Mouse (Mus musculus): ENCODE data around the gene Sync. TPM values are rescaled to one million over a fixed set of nuclear protein-coding genes. Genes with fewer than 3 reads are reported as not detected.

The Sync gene
- polyA plus RNA-seq, 1 experiment from 2014 or later = 0.25 TPM

DNA sequence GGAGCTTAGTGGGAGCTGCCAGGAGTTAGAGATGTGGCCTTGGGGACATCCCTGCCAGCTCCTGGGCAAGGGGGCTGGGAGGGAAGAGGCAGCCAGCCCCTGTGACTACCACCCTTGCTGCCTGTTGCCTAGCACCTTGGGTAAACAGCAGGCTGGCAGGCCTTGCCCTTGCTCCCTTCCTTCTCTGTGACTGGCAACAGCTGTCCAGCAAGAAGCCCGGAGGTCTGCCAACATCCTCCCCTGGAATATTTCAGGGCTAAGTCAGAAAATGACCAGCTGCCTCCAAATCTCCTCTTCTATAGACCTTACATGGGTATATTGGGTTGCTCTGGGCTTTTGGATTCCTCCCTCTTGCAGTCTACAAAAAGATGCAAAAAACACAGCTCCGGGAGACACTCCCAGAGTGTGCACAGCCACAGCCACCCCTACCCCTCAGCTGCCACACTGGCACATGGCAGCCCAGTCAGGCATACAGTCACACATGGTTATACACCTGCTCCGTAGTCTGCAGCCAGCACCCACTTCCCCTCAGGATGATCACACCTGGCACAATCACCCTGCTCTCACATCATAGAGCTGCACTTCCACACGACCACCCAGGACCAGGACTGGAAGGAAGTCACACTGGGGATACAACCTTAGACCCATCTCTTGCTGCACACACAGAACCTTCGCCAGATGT is 1.3 kb upstream of the Sync start:
- no peak overlapping the region for H3K4me3 ChIP-seq (ENCODE audit: low read depth, low read length)
- no peak for DNase-seq (ENCODE audit: low spot score)
- H3K27ac ChIP-seq (replicated peaks; ENCODE audit: low read depth, low read length) = no peak overlapping the region
- peaks cover 5% of the 10 kb centered on the region; the same call in 1 of the 2 replicates for H3K27me3 ChIP-seq (ENCODE audit: control insufficient read depth, insufficient read depth, low read length)
- ATAC-seq (replicated peaks; ENCODE audit: insufficient number of reproducible peaks, low FRiP score, low TSS enrichment, low read depth) = no peak
- H3K4me1 ChIP-seq (ENCODE audit: control insufficient read depth, insufficient read depth, low read length) = peaks cover 4% of the 10 kb centered on the region; the same call in 1 of the 2 replicates
- H3K36me3 ChIP-seq (replicated peaks; ENCODE audit: control insufficient read depth, insufficient read depth, low read depth, low read length) = no peaks in the 10 kb centered on the region
- H3K9ac ChIP-seq (replicated peaks; ENCODE audit: low read length) = no peak overlapping the region
- H3K4me2 ChIP-seq (ENCODE audit: low read depth, low read length) = no peak overlapping the region
- WGBS = 57% methylated on average over 5 of the region's 5 CpGs
- H3K9me3 ChIP-seq (replicated peaks; ENCODE audit: control insufficient read depth, low read length) = no peaks in the 10 kb centered on the region

DNA sequence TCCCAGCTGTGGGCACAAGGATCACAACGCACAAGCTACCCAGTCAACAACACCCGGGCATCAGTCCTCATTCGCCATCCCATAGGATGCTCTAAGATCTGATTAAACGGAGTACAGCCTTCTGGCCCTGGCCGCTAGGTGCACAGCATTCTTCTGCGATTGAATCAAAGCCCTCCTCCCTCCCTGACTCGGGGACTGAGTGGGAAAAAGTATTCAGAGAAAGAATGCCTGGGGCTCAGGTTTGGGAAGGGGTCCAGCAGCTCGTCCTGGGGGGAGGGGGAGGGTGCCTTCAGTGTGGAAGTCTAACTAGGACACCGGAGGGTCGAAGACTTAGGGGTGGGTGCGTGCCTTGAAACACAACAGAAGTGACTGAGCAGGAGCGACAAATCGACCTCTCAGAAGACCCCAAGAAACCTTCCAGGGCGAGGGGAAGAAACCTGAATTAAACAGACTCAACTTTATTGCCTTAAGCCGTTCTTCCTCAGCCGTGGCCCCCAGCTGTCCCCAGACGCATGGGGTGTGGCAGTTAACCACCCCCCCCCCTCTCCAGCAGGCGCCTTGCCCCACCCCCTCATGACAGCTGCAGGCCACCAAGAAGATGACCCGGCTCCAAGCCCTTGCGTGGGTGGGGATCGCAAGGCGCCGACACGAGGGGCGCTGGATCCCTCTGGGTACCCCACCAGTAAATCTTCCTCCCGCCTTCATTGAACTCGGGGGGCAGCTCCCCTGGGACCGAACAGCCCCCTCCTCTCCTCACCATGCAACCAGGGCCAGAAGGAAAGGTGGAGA is 540 bp upstream of the Sync start:
- H3K9ac ChIP-seq (replicated peaks; ENCODE audit: low read length) = peak overlapping the region; percentile 32
- H3K9me3 ChIP-seq (replicated peaks; ENCODE audit: control insufficient read depth, low read length) = no peaks in the 10 kb centered on the region
- 4% methylated on average over 28 of the region's 28 CpGs for WGBS
- DNase-seq (ENCODE audit: low spot score) = peak; percentile 66
- H3K4me2 ChIP-seq (ENCODE audit: low read depth, low read length) = peak overlapping the region; percentile 96
- peaks cover 5% of the 10 kb centered on the region; the same call in 1 of the 2 replicates for H3K27me3 ChIP-seq (ENCODE audit: control insufficient read depth, insufficient read depth, low read length)
- H3K36me3 ChIP-seq (replicated peaks; ENCODE audit: control insufficient read depth, insufficient read depth, low read depth, low read length) = no peaks in the 10 kb centered on the region
- no peak overlapping the region for H3K27ac ChIP-seq (replicated peaks; ENCODE audit: low read depth, low read length)
- peak overlapping the region; percentile 36 for H3K4me3 ChIP-seq (ENCODE audit: low read depth, low read length)
- no peak for ATAC-seq (replicated peaks; ENCODE audit: insufficient number of reproducible peaks, low FRiP score, low TSS enrichment, low read depth)
- peaks cover 4% of the 10 kb centered on the region; the same call in 1 of the 2 replicates for H3K4me1 ChIP-seq (ENCODE audit: control insufficient read depth, insufficient read depth, low read length)

DNA sequence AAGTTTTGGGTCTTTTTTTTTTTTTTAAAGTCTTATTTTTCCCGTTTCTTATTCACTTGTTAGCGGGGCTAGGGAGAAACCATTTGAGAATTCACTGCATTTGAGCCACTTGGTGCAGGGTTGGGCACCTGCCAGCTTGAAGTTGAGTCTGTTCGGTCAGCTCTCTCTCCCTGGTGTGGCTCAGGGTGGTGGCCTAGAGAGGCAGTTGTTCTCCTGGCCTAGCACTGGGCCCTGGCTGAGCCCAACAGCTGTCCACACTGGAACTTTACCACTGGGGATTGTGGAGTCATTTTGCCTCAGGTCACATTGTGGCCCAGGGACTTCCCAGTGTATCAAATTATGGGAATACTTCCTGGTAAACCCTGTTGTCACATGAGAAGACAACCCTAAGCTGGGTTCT is 650 bp downstream of the Sync start:
- no peak overlapping the region for H3K4me3 ChIP-seq (ENCODE audit: low read depth, low read length)
- DNase-seq (ENCODE audit: low spot score) (no peak), ATAC-seq (replicated peaks; ENCODE audit: insufficient number of reproducible peaks, low FRiP score, low TSS enrichment, low read depth) (no peak)
- no peaks in the 10 kb centered on the region for H3K36me3 ChIP-seq (replicated peaks; ENCODE audit: control insufficient read depth, insufficient read depth, low read depth, low read length)
- no peak overlapping the region for H3K9ac ChIP-seq (replicated peaks; ENCODE audit: low read length)
- H3K4me1 ChIP-seq (ENCODE audit: control insufficient read depth, insufficient read depth, low read length) = peaks cover 4% of the 10 kb centered on the region; the same call in 1 of the 2 replicates
- no peaks in the 10 kb centered on the region for H3K9me3 ChIP-seq (replicated peaks; ENCODE audit: control insufficient read depth, low read length)
- H3K27ac ChIP-seq (replicated peaks; ENCODE audit: low read depth, low read length) = no peak overlapping the region
- 40% methylated on average over 3 of the region's 3 CpGs for WGBS
- peaks cover 5% of the 10 kb centered on the region; the same call in 1 of the 2 replicates for H3K27me3 ChIP-seq (ENCODE audit: control insufficient read depth, insufficient read depth, low read length)
- no peak overlapping the region for H3K4me2 ChIP-seq (ENCODE audit: low read depth, low read length)

DNA sequence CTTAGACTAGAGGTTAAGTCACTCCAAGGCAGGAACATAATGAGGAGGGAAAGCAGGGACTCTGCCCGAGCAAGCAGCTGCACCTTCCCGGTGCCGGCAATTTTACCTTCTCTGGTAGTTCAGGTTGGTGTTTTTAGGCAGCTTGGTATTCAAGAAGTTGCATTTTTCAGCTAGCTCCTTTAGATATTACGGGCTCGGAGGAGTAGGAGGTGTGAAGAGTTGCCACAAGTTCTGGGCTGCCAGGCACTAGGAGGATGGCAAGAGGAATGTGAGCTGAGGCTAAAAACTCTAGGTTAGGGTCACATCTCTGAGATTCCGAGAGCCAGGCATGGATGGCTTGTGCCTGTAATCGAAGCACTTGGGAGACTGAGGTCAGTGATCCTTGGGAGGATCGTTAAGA is 2.3 kb downstream of the Sync start:
- H3K4me3 ChIP-seq (ENCODE audit: low read depth, low read length) = no peak overlapping the region
- no peaks in the 10 kb centered on the region for H3K9me3 ChIP-seq (replicated peaks; ENCODE audit: control insufficient read depth, low read length)
- H3K36me3 ChIP-seq (replicated peaks; ENCODE audit: control insufficient read depth, insufficient read depth, low read depth, low read length) = no peaks in the 10 kb centered on the region
- H3K9ac ChIP-seq (replicated peaks; ENCODE audit: low read length) = no peak overlapping the region
- DNase-seq (ENCODE audit: low spot score) (no peak), ATAC-seq (replicated peaks; ENCODE audit: insufficient number of reproducible peaks, low FRiP score, low TSS enrichment, low read depth) (no peak)
- peaks cover 5% of the 10 kb centered on the region; the same call in 1 of the 2 replicates for H3K27me3 ChIP-seq (ENCODE audit: control insufficient read depth, insufficient read depth, low read length)
- 88% methylated on average over 8 of the region's 8 CpGs for WGBS
- no peak overlapping the region for H3K27ac ChIP-seq (replicated peaks; ENCODE audit: low read depth, low read length)
- no peak overlapping the region for H3K4me2 ChIP-seq (ENCODE audit: low read depth, low read length)
- peaks cover 4% of the 10 kb centered on the region; the same call in 1 of the 2 replicates for H3K4me1 ChIP-seq (ENCODE audit: control insufficient read depth, insufficient read depth, low read length)

DNA sequence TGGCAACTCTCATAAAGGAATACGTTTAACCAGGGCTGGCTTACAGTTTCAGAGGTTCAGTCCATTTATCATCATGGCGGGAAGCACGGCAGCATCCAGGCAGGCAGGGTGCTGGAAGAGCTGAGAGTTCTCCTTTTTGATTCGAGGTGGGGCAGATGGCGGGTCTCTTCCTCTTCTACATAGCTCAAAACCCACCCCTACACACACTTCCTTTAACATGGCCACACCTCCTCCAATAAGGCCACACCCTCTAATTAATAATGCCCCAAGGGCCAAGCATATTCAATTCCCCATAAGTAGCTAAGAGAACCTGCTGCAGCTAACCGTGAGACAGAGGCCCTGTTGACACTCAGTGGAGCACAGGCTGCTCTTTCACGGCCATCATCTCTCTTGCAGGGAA is 5.4 kb downstream of the Sync start:
- Histone ChIP-seq H3K4me1 (ENCODE audit: control insufficient read depth, insufficient read depth, low read length) (no peaks in the 10 kb centered on the region; the same call in 1 of the 2 replicates), H3K9ac (replicated peaks; ENCODE audit: low read length) (no peak overlapping the region), H3K4me3 (ENCODE audit: low read depth, low read length) (no peak overlapping the region), H3K4me2 (ENCODE audit: low read depth, low read length) (no peak overlapping the region), H3K9me3 (replicated peaks; ENCODE audit: control insufficient read depth, low read length) (no peaks in the 10 kb centered on the region), H3K36me3 (replicated peaks; ENCODE audit: control insufficient read depth, insufficient read depth, low read depth, low read length) (no peaks in the 10 kb centered on the region), H3K27ac (replicated peaks; ENCODE audit: low read depth, low read length) (no peak overlapping the region), H3K27me3 (ENCODE audit: control insufficient read depth, insufficient read depth, low read length) (no peaks in the 10 kb centered on the region)
- ATAC-seq (replicated peaks; ENCODE audit: insufficient number of reproducible peaks, low FRiP score, low TSS enrichment, low read depth) (no peak), DNase-seq (ENCODE audit: low spot score) (no peak)
- WGBS = 64% methylated on average over 7 of the region's 7 CpGs

DNA sequence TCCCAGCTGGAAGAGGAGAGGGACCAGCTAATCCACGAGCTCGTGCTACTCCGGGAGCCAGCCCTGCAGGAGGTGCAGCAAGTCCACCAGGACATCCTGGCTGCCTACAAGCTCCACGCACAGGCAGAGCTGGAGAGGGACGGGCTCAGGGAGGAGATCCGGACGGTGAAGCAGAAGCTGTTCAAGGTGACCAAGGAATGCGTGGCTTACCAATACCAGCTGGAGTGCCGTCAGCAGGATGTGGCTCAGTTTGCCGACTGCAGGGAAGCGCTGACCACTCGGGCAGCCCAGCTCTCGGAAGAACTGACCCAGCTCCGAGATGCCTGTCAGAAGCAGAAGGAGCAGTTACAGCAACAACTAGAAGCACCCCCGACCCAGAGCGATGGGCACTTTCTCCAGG is 6.3 kb downstream of the Sync start:
- H3K9ac ChIP-seq (replicated peaks; ENCODE audit: low read length) = 0 out of 2 replicates have a peak overlapping the region, but pooled peaks have one; percentile 29
- H3K4me3 ChIP-seq (ENCODE audit: low read depth, low read length) = no peak overlapping the region
- no peak overlapping the region for H3K27ac ChIP-seq (replicated peaks; ENCODE audit: low read depth, low read length)
- no peak overlapping the region; the same call in 1 of the 2 replicates for H3K4me2 ChIP-seq (ENCODE audit: low read depth, low read length)
- whole genome bisulfite sequencing = 20% methylated on average over 16 of the region's 16 CpGs
- H3K9me3 ChIP-seq (replicated peaks; ENCODE audit: control insufficient read depth, low read length) = no peaks in the 10 kb centered on the region
- DNase-seq (ENCODE audit: low spot score) (peak; percentile 38), ATAC-seq (replicated peaks; ENCODE audit: insufficient number of reproducible peaks, low FRiP score, low TSS enrichment, low read depth) (no peak)
- no peaks in the 10 kb centered on the region; the same call in 1 of the 2 replicates for H3K4me1 ChIP-seq (ENCODE audit: control insufficient read depth, insufficient read depth, low read length)
- H3K27me3 ChIP-seq (ENCODE audit: control insufficient read depth, insufficient read depth, low read length) = no peaks in the 10 kb centered on the region
- H3K36me3 ChIP-seq (replicated peaks; ENCODE audit: control insufficient read depth, insufficient read depth, low read depth, low read length) = no peaks in the 10 kb centered on the region

DNA sequence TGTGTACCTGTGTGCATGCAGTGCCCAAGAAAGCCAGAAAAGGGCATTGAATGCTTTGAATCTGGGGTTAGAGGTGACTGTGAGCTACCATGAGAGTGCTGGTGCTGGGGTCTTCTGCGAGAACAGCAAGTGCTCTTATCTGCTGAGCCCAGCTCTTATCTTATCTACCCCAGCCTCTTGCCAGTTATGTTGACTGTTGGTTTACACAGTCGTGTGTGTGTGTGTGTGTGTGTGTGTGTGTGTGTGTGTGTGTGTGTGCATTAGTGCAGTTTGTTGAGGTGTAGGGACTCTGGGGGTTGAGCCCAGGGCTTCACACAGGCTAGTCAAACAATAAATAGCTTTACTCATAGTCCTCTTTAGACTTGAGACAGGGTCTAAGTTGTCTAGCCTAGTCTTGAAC is 7.8 kb downstream of the Sync start:
- 95% methylated on average over 2 of the region's 2 CpGs for WGBS
- DNase-seq (ENCODE audit: low spot score) = no peak
- Histone ChIP-seq H3K4me1 (ENCODE audit: control insufficient read depth, insufficient read depth, low read length) (no peaks in the 10 kb centered on the region; the same call in 1 of the 2 replicates), H3K4me2 (ENCODE audit: low read depth, low read length) (no peak overlapping the region), H3K27me3 (ENCODE audit: control insufficient read depth, insufficient read depth, low read length) (no peaks in the 10 kb centered on the region), H3K9me3 (replicated peaks; ENCODE audit: control insufficient read depth, low read length) (no peaks in the 10 kb centered on the region), H3K9ac (replicated peaks; ENCODE audit: low read length) (no peak overlapping the region), H3K4me3 (ENCODE audit: low read depth, low read length) (no peak overlapping the region), H3K36me3 (replicated peaks; ENCODE audit: control insufficient read depth, insufficient read depth, low read depth, low read length) (no peaks in the 10 kb centered on the region), H3K27ac (replicated peaks; ENCODE audit: low read depth, low read length) (no peak overlapping the region)
- no peak for ATAC-seq (replicated peaks; ENCODE audit: insufficient number of reproducible peaks, low FRiP score, low TSS enrichment, low read depth)

DNA sequence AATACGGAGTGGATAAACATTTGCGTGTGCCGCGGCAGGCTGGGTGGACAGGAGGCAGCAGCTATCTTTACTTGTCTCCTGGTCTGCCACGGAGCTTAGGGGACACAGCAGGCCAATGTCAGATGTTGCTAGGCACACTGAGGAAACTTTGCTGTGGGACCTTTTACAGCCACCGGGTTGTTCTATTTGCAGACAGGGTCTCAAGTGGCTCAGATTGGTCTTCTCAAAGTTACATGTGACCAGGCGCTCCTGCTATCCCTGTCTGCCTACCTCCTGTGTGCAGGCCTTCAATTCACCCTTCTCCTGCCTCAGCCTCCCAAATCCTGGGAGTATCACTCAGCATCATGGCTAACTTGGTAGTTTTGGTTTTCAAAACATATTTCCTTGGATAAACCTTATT is 8.6 kb downstream of the Sync start:
- Histone ChIP-seq H3K36me3 (replicated peaks; ENCODE audit: control insufficient read depth, insufficient read depth, low read depth, low read length) (no peaks in the 10 kb centered on the region), H3K27ac (replicated peaks; ENCODE audit: low read depth, low read length) (no peak overlapping the region), H3K4me3 (ENCODE audit: low read depth, low read length) (no peak overlapping the region), H3K9me3 (replicated peaks; ENCODE audit: control insufficient read depth, low read length) (no peaks in the 10 kb centered on the region), H3K9ac (replicated peaks; ENCODE audit: low read length) (no peak overlapping the region), H3K27me3 (ENCODE audit: control insufficient read depth, insufficient read depth, low read length) (no peaks in the 10 kb centered on the region), H3K4me2 (ENCODE audit: low read depth, low read length) (no peak overlapping the region), H3K4me1 (ENCODE audit: control insufficient read depth, insufficient read depth, low read length) (no peaks in the 10 kb centered on the region; the same call in 1 of the 2 replicates)
- ATAC-seq (replicated peaks; ENCODE audit: insufficient number of reproducible peaks, low FRiP score, low TSS enrichment, low read depth) (no peak), DNase-seq (ENCODE audit: low spot score) (no peak)
- WGBS = 89% methylated on average over 7 of the region's 7 CpGs
